Mouse (Mus musculus) urinary bladder, postnatal 4 days (tissue): ENCODE data around the gene Gm21762.
"Not testable (repeated sequence)": the region's sequence is repeated elsewhere in the genome, so short reads cannot be mapped to it uniquely, and the experiment has no call there.

ENCODE experiments used
- DNase-seq, 2 experiments: peaks; one replicate each; pipeline ENCODE4 v3.0.0; 2021 to 2022; ENCODE audit warnings: low spot score in 2 of 2

Gene Gm21762

DNA sequence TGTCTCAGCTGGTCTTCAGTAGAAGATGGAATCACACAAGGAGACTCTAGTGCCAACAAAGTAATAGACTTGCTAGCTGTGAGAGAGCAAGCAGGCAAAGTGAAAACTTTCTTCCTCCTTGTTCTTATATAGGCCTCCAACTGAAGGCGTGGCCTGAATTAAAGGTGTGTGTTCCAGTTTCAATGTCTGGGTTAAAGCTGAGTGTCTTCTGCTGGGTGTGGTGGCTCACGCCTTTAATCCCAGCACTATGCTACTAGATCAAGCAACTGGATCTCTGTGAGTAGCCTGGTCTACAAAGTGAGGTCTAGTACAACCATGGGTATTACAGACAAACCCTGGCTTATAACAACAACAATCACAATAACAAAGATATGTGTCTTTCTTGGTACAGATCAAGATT is at the start of gene Gm21762:
TSS of gene Gm21762 (minus strand) at position 101 of the 400 bp plus-strand sequence.
- not testable (repeated sequence) for DNase-seq

DNA sequence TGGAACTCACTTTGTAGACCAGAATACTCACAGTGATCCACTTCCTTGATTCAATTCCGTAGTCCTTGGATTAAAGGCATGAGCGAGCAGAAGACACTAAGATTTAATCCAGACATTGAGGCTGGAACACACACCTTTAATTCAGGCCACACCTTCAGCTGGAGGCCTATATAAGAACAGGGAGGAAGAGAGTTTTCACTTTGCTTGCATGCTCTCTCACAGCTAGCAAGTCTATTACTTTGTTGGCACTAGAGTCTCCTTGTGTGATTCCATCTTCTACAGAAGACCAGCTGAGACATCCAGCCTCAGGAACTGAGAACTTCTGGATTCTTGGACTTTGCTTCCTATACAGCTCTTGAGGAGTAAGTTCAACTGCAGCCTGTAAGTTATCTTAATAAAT is 47.1 kb upstream of the Gm21762 start, which contains the start of gene AF067061:
TSS of gene AF067061 (plus strand) at position 245 of the 400 bp plus-strand sequence.
- not testable (repeated sequence) for DNase-seq

DNA sequence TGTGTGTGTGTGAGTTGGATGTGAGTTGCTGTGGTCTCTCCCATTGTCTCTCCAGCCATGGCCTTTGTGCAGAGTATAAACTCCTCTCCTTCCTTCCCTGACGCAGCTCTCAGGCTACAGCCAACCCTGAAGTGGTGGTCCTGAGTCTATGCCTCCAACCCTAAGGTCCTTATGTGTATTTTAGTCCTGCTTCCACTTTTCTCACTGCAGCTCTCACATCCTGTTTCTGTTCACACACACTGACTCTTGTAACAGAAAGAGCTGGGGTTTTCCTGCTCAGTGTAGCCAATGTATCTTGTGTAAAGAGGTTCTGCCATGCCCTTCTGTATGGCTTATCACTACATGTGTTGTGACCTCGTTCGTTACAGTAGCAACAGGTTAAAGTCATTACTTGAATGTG is 44.0 kb upstream of the Gm21762 start:
- DNase-seq: not testable (repeated sequence)

DNA sequence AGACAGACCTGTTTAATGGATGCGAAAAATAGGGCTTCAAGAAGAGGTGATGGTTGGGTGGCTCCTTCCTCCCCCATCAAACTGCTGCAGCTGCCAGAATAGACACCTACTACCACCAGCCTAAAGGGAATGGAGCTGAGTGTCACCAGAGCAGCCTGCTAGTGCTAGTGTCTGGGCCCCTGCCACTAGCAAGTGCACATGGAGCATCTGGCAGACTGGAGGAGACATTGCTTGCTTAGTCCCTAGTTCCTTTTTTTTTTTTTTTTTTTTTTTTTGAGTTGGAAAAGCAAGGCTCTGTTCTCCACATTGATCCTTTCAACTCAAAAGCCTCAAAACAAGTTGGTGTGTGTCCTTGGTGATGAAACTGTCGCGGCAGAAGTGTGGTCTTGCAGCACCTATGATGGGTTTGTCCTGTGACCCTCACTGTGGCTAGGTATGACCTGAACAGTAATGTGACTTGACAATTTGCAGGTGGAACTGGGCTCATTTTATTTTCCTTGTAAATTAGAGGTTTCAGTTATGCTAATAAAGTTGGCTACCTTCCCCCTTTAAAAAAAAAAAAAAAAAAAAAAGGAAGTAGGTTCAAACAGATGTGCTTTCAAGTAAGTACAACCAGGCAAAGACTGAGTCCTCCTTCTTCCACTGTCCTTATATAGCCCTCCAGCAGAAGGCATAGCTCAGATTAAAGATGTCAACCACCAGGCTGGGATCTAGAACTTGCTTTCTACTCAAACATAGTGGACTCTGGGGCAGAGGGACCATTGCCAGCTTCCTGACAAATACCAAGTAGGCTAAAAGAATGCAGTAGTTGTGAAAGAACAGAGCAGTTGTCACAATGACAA is 43.3 kb upstream of the Gm21762 start:
- not testable (repeated sequence) for DNase-seq

DNA sequence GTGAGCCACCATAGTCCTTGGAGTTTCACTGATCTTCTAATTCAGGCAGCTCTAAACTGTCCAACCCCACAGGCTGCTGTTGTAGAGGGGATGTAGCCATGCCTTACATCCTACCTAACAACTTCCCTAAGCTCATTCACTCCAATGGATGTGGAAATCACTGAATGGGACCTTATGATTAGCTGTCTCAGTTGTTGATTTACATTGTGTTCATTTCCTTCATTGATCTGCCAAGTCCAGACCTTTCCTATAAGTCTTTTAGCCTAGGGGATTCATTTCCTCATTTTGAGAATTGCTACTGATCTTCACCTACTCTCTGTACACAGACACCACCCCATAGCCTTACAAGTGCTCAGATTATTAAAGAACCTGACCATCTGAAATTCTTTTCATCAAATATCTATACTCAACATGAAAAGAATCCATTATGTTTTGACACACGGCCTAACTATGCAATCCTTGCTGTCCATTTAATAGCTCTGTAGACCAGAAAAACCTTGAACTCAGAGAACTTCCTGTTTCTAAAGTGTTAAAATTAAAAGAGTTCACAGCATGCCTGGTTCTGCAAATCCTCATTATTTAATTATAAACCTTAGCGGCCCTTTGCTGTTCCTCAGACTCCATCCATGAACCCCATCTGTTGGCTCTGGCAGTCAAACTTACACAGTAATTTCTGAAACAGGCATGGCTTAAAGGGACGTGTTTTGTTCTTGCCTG is 35.6 kb upstream of the Gm21762 start:
- DNase-seq: not testable (repeated sequence)

DNA sequence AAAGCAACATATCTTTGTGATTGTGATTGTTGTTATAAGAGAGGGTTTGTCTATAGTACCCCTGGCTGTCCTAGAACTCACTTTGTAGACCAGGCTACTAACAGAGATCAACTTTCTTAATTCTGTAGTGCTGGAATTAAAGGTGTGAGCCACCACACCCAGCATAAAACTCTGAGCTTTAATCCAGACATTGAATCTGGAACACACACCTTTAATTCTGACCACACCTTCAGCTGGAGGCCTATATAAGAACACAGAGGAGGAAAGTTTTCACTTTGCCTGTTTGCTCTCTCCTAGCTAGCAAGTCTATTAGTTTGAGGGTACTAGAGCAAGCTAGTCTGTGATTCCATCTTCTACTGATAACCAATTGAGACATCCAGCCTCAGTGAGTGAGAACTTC is 23.1 kb upstream of the Gm21762 start, which contains the start of gene Gm21731:
TSS of gene Gm21731 (plus strand) at position 301 of the 400 bp plus-strand sequence.
- DNase-seq: not testable (repeated sequence)

DNA sequence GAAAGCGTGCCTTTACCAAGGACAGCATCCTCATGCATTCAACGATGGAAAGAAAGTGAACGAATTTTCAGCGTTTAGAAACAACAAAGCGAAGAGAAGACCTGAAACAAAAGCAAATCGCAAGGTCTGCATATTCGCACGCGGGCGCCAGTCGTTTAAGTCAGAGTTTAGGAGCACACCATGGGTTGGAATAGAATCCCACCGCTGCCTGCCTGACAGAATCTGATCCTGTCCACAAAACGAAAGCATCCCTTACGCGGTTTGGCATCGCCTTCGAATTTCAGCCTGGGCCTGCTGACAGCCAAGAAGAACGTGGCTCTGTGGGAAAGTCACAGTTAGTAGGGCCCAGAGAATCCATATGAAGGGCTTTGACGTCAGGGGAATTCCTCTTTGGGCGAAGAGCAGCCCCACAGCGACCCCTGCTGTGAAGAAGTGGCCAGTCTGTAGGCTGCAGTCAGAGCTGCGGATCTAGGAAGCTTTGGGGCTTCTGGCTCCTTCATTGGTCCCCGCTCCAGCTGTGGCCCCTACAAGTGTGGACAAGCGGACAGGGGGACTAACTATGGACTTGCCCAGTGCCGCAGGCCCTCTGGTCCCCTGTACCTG is 16.8 kb upstream of the Gm21762 start:
- DNase-seq: not testable (repeated sequence)

DNA sequence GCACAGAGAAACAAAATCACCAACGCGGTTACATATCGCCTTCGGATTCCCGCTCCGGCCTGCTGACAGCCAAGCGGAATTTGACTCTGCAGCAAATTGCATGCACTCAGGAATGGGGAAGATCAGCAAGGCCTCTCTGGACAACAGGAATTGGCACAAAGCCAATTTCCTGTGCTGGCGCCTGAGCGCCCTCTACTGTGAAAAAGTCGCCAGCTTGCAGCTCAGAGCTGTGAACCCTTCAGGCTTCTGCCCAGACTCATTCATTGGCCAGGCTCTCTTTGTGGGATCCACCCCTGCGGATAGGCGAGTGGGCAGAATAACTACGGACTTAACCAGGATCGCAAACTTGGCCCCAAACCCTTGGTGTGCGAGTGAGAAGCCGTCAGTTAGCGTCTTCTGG is 16.1 kb upstream of the Gm21762 start:
- DNase-seq: not testable (repeated sequence)

DNA sequence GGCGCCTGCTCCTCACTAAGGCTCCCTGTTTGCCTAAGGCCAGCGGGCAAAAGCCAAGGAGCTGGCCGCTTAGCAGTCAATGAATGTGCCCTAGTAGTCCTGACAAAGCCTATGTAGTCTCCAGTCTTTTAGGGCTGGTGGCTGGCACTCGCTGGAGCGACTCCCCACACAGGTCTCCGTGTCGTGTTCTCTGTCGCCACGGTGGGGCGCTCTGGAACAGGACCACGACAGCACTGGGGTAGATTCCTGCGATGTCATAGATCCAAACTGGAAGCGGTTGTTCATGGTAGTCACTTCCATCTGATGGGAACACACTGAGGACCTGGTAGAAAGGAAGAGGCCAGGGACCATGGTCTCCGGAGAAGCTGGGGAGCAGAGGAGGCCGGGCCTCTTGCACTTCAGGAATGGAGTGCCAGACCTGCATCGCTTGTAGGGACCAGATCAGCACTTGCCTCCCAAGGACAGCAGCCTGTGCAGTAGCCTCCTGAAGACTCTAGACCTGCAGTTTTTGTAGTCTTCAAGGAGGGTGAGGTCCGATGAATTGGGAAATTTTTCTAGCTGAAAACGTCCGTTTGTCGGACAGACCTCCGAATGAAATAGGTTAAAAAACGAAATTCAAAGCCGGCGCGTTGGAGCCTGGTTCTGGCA is 7.4 kb upstream of the Gm21762 start:
- DNase-seq: not testable (repeated sequence)

DNA sequence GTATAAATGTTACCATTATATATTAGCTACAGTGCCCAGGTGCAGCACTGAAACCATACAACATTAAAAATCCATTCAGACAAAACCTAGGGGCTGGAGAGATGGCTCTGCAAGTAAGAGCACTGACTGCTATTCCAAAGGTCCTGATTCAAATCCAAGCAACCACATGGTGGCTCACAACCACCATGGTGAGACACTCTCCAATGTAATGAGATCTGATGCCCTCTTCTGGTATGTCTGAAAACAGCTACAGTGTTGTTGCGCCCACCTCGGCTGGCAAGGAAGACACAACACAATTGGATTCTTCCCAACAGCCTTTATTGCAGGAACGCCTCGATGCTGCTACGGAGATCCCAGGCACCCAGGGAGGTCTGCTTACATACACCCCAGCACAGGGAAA is 5.2 kb upstream of the Gm21762 start:
- not testable (repeated sequence) for DNase-seq

DNA sequence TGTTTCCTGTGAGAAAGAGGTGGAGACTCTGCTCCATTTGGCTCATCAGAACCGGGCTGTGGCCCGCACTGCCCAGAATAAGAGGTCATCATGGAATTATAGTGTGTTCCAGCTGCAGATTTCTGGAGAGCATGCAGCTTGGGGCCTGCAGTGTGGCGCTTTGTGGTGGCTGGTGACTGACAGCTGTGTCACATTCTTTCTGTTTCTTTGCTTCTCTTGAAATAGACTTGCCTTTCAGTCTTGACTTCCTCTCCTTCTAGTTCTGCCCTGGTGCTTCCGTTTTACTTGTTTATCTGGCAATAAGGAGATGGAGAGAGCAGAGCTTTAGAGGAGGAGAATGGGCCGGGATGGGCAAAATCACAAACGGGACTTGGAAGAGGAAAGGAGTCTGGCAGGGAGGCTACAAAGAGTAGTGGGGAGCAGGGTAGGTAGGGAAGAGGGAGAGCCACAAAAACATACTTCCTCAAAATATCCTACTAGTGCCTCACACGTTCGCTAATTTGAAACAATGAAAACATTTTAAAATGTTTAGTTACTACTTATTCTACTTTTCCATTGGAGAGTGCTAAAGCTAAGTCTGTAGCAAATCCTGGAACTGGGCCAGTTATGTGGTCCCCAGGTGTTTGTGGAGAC is 19.4 kb downstream of the Gm21762 start:
- DNase-seq: not testable (repeated sequence)

DNA sequence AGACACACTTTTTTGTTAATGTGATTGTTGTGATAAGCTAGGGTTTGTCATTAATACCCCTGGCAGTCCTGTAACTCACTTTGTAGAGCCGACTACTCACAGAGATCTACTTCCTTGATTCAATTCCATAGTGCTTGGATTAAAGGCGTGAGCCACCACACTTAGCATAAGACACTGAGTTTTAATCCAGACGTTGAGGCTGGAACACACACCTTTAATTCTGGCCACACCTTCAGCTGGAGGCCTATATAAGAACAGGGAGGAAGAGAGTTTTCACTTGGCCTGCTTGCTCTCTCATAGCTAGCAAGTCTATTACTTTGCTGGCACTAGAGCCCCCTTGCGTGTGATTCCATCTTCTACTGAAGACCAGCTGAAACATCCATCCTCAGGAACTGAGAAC is 43.6 kb downstream of the Gm21762 start, which contains the start of gene Gm21818:
TSS of gene Gm21818 (plus strand) at position 301 of the 400 bp plus-strand sequence.
- not testable (repeated sequence) for DNase-seq

DNA sequence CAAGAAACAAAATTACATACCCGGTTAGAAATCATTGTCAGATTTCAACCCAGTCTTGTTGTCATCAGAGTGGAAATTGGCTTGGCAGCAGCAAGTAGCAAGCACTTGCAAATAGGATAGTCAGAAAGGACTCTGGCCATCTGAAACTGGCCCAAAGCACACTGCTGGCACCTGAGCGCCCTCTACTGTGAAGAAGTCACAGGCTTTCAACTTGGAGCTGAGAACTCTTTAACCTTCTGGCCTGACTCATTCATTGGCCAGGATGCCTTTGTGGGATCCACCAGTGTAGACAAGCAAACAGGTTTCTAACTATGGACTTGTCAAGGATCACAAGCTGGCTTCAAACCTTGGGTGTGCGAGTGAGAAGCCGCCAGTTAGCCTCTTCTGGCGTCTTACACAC is 47.4 kb downstream of the Gm21762 start:
- not testable (repeated sequence) for DNase-seq
